Mouse (Mus musculus) midbrain, embryonic 13.5 days (tissue): ENCODE data around the gene Adgrb2. TPM values are rescaled to one million over a fixed set of nuclear protein-coding genes. Genes with fewer than 3 reads are reported as not detected.

Experiments
- ATAC-seq: fragments of 200-750 bp; cut with Nextera tagmentation; 2 replicates; pipeline ENCODE4 v1.8.0; 2017; ENCODE audit warnings: mild to moderate bottlenecking, moderate TSS enrichment, moderate library complexity
- H3K27ac ChIP-seq: fragments of 300-500 bp; sonication (generic); 2 replicates; pipeline ENCODE4 v1.5.1; 2015; ENCODE audit warnings: inconsistent platforms, mild to moderate bottlenecking, moderate library complexity
- H3K27me3 ChIP-seq: fragments of 300-500 bp; sonication (generic); 2 replicates; pipeline ENCODE4 v1.6.1; 2015; ENCODE audit warnings: mild to moderate bottlenecking, inconsistent platforms
- H3K36me3 ChIP-seq: fragments of 300-500 bp; sonication (generic); 2 replicates; pipeline ENCODE4 v1.6.1; 2015; ENCODE audit warnings: mild to moderate bottlenecking, inconsistent platforms
- H3K4me1 ChIP-seq: fragments of 300-500 bp; sonication (generic); replicated peaks from 2 replicates; pipeline ENCODE4 v1.6.1; 2015; ENCODE audit warnings: inconsistent platforms
- H3K4me2 ChIP-seq: fragments of 300-500 bp; sonication (generic); replicated peaks from 2 replicates; pipeline ENCODE4 v1.6.1; 2015; ENCODE audit warnings: moderate library complexity, mild to moderate bottlenecking, inconsistent platforms
- H3K4me3 ChIP-seq: fragments of 300-500 bp; sonication (generic); replicated peaks from 2 replicates; pipeline ENCODE4 v1.5.1; 2015; ENCODE audit warnings: mild to moderate bottlenecking, inconsistent platforms
- H3K9ac ChIP-seq: fragments of 300-500 bp; sonication (generic); replicated peaks from 2 replicates; pipeline ENCODE4 v1.6.1; 2015; ENCODE audit warnings: mild to moderate bottlenecking, inconsistent platforms
- H3K9me3 ChIP-seq: fragments of 300-500 bp; sonication (generic); 2 replicates; pipeline ENCODE4 v1.6.1; 2016; ENCODE audit warnings: mild to moderate bottlenecking, inconsistent platforms
- WGBS: fragments of 180-500 bp; shearing (Covaris S2); methylation state at CpG from one replicate; pipeline ENCODE4 v1.1.7; 2015; 5-methylcytosine and 5-hydroxymethylcytosine counted together
- polyA plus RNA-seq: library from polyadenylated mRNA; unstranded; fragments of >200 nt; fragmentation: Nextera tagmentation; extraction: Ambion mirVana; gene quantifications from 2 replicates; pipeline ENCODE4 v1.2.1, GENCODE M21; 2015

Gene Adgrb2
- 7.0 and 11.0 TPM in 2 replicates for polyA plus RNA-seq

DNA sequence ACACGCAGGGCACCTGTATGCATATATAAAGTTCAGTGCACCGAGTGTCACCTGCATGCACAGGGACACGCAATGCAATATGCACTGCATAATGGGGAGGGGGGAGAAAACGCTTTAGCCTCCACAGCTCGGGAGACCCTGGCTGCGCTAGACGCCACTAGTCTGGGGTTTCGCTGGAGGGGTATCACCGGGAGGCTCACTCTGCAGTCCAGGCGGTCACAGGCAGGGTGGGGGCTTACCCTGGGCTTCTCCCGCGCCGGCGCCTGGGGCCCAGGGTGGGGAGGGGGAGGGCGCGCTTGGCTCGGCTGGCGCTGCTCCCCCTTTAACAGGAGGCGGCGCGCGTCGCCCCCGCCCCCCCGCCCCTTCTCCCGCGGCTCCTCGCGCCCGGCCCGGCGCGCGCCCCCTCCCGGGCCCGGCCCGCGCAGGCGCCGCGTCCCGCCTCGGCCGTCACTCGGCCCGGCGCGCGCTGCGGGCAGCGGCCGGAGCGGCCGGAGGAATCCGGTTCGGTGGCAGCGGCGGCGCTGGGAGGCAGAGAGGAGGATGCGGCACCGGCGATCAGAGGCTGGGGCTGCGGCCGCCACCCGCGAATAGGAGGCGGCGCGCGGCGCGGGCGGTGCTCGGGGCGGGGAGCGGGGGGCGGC is at the start of gene Adgrb2:
TSS of gene Adgrb2 (plus strand) at position 450 of the 641 bp plus-strand sequence.
- peak within 1 kb of the TSS; percentile 89 for H3K27ac ChIP-seq
- H3K4me1 ChIP-seq = peaks cover 76% of the 10 kb centered on the region
- WGBS = under 1% methylated on average over 30 of the region's 77 CpGs
- H3K4me3 ChIP-seq = peak within 1 kb of the TSS; percentile 84
- ATAC-seq = peak; percentile 46
- H3K27me3 ChIP-seq = peaks cover 19% of the 10 kb centered on the region
- H3K9me3 ChIP-seq = no peaks in the 10 kb centered on the region
- H3K36me3 ChIP-seq = no peaks in the 10 kb centered on the region
- peak within 1 kb of the TSS; percentile 92 for H3K4me2 ChIP-seq
- peak within 1 kb of the TSS; percentile 94 for H3K9ac ChIP-seq

DNA sequence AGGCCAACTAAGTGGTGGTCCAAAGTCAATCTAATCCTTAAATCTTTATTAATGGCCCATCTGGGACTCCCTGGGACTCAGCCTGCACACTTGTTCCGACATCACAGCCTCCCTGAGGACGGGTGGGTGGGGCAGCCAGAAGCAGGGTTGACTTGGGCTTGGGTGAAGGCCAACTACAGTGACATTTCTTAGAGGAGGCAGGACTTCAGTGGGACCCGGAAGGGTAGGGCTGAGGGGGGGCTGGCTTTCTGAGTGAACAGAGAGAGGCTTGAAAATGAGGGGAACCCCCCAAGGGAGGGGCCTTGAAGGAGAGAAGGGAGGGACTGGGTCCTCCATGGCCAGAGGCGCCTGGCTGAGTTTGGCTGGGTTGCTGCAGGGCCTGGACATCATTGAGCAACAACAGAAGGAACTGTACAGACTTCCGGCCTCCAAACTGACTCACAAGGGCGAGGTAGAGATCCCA is 33.3 kb upstream of the Adgrb2 start:
- no peak for ATAC-seq
- Histone ChIP-seq H3K4me1 (no peaks in the 10 kb centered on the region), H3K4me2 (no peak overlapping the region), H3K9me3 (no peaks in the 10 kb centered on the region), H3K9ac (no peak overlapping the region), H3K27me3 (no peaks in the 10 kb centered on the region; the same call in 1 of the 2 replicates), H3K27ac (no peak overlapping the region), H3K4me3 (no peak overlapping the region), H3K36me3 (no peaks in the 10 kb centered on the region)
- WGBS = 76% methylated on average over 6 of the region's 6 CpGs

DNA sequence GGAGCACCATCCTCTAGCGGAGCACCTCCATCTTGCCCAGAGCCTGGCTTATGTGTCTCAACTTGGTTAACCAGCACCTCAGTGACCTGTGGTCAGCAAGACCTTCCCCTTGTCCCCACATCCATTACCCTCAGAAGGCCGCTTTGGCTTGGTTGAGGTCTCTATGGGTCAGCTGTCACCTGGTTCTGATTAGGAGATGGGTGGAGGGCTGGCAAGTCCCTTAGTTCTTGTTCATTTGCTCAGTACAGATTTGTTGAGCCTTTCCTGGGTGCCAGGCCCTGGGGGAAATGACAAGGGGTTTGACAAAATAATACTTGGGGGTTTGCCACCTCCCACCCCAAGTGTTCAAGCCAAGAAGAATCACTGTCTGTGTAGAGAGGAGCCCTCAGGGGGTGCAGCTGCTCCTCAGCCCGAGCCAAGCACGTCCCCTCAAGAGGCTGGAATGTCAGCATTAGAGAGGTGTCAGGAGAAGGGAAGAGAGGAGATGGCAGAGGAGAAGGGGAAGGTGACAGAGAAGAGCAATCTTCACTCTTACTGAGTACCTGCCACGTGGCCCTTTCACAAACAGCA is 32.3 kb upstream of the Adgrb2 start:
- 67% methylated on average over 5 of the region's 5 CpGs for WGBS
- ATAC-seq = no peak

DNA sequence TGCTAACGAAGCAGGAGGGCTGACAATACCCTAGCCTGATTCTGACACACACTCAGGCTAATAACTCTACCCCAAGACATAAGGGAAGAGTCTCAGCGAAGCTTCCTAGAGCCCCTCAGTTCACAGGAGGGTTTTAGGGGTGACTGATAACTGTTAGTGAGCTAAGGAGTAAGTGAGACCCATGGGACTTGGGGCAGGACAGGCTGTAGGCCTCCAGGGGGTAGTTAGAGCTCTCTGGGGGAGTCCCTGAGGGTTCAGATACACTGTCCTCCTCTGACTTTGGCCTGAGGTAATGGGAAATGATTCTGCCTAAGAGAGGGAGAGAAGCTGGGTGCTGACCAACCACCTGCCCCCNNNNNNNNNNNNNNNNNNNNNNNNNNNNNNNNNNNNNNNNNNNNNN is 30.1 kb upstream of the Adgrb2 start:
- no peak overlapping the region for H3K4me3 ChIP-seq
- H3K36me3 ChIP-seq = no peaks in the 10 kb centered on the region
- H3K27me3 ChIP-seq = no peaks in the 10 kb centered on the region; the same call in 1 of the 2 replicates
- H3K4me1 ChIP-seq = peaks cover 4% of the 10 kb centered on the region; the same call in 1 of the 2 replicates
- H3K4me2 ChIP-seq = no peak overlapping the region
- 43% methylated on average over 2 of the region's 2 CpGs for WGBS
- no peak overlapping the region for H3K27ac ChIP-seq
- no peaks in the 10 kb centered on the region for H3K9me3 ChIP-seq
- no peak for ATAC-seq
- H3K9ac ChIP-seq = no peak overlapping the region

More for the DNA sequence above, 32.3 kb upstream of the Adgrb2 start:
- no peaks in the 10 kb centered on the region for H3K36me3 ChIP-seq
- H3K27ac ChIP-seq = no peak overlapping the region
- no peak overlapping the region for H3K4me3 ChIP-seq
- no peaks in the 10 kb centered on the region for H3K4me1 ChIP-seq
- H3K4me2 ChIP-seq = no peak overlapping the region
- H3K9ac ChIP-seq = no peak overlapping the region
- no peaks in the 10 kb centered on the region for H3K9me3 ChIP-seq
- H3K27me3 ChIP-seq = no peaks in the 10 kb centered on the region; the same call in 1 of the 2 replicates

DNA sequence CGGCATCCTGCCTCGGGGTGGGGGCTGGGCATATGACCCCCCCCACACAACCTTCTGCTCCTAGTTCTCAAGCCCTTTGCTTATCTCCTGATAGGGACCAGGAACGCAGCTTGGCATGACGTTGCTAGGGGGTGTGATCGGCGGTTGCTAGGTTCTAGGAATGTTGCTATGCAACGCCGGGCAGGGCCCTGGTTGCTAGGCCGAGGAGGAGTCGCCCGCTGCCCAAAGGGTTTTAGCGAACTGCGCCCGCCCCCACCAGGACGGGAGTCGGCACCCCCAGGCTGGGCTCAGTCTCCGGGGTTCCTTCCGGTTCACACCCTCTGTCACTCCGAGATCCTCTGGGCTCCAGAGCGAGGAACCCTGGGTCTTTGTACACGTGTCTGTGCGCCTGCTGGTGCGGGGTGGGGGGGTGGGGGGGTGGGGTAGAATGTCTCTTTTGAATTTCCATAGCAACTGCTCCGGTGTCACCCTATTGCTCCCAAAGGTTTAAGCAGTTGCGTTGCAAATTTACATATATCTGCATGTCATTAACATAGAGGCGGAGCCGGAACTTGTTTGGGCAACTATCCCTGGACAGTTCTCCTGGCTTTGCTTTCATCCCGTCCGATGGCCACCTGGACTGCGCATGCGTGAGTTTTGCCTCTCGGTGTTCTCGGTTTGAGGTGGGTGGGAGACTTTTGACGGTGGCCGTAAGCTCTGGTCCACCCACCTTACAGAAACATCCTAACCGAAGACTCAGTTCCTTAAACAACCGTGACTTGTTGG is 24.3 kb upstream of the Adgrb2 start:
- Histone ChIP-seq H3K4me2 (peak overlapping the region; percentile 82), H3K9ac (peak overlapping the region; percentile 60), H3K9me3 (no peaks in the 10 kb centered on the region), H3K4me1 (peaks cover 34% of the 10 kb centered on the region), H3K4me3 (peak overlapping the region; percentile 40), H3K27ac (peak overlapping the region; percentile 77), H3K27me3 (peaks cover 13% of the 10 kb centered on the region; the same call in 1 of the 2 replicates), H3K36me3 (no peaks in the 10 kb centered on the region)
- under 1% methylated on average over 37 of the region's 37 CpGs for WGBS
- ATAC-seq = peak; percentile 87

DNA sequence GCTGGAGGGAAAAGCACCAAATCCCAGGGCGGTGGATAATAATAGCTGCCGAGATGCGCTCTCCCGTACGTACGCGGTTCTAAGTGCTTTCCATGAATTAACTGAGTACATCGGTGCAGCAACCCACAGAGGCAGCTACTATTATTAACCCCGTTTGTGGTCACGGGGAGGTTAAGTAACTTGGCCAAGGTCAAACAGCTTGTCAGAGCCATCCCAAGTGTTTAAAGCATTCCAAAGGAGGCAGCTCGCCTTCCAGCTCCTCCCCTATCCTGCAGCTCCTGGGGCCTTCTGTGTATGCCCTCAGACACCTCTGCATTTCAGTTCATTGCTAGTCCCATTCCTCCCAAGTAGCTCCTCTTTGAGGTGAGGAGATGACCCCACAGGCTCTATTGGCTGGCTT is 19.4 kb upstream of the Adgrb2 start:
- Histone ChIP-seq H3K9ac (no peak overlapping the region), H3K9me3 (no peaks in the 10 kb centered on the region), H3K27me3 (peaks cover 13% of the 10 kb centered on the region; the same call in 1 of the 2 replicates), H3K4me2 (no peak overlapping the region), H3K4me1 (peaks cover 63% of the 10 kb centered on the region), H3K36me3 (no peaks in the 10 kb centered on the region), H3K27ac (peak overlapping the region; percentile 91; the same call in 1 of the 2 replicates), H3K4me3 (no peak overlapping the region)
- no peak for ATAC-seq
- WGBS = 60% methylated on average over 11 of the region's 11 CpGs

DNA sequence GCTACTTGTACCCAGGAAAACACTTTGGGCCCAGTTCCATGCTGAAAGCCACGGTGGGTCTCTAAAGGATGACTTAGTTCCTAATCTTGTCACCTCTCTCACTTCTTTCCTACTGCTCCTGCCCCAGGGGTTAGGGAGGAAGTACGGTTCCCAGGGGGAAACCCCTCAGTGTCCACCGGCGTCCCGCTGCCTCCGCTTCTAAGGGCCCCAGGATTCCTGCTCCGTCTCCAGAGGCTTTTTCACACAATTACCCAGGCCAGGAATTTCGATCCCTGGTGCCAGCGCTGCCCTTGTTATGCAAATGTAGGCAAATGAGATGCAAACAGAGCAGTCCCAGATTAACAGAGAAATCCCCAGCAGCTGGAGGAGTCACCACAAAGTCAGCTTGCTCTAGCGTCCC is 18.5 kb upstream of the Adgrb2 start:
- H3K4me1 ChIP-seq = peaks cover 61% of the 10 kb centered on the region
- peaks cover 15% of the 10 kb centered on the region; the same call in 1 of the 2 replicates for H3K27me3 ChIP-seq
- no peaks in the 10 kb centered on the region for H3K36me3 ChIP-seq
- peak overlapping the region; percentile 91 for H3K27ac ChIP-seq
- ATAC-seq = peak; percentile 28; the same call in 1 of the 2 replicates
- no peaks in the 10 kb centered on the region for H3K9me3 ChIP-seq
- H3K4me2 ChIP-seq = peak overlapping the region; percentile 26; the same call in 1 of the 2 replicates
- no peak overlapping the region for H3K4me3 ChIP-seq
- 2% methylated on average over 10 of the region's 10 CpGs for WGBS
- no peak overlapping the region for H3K9ac ChIP-seq

DNA sequence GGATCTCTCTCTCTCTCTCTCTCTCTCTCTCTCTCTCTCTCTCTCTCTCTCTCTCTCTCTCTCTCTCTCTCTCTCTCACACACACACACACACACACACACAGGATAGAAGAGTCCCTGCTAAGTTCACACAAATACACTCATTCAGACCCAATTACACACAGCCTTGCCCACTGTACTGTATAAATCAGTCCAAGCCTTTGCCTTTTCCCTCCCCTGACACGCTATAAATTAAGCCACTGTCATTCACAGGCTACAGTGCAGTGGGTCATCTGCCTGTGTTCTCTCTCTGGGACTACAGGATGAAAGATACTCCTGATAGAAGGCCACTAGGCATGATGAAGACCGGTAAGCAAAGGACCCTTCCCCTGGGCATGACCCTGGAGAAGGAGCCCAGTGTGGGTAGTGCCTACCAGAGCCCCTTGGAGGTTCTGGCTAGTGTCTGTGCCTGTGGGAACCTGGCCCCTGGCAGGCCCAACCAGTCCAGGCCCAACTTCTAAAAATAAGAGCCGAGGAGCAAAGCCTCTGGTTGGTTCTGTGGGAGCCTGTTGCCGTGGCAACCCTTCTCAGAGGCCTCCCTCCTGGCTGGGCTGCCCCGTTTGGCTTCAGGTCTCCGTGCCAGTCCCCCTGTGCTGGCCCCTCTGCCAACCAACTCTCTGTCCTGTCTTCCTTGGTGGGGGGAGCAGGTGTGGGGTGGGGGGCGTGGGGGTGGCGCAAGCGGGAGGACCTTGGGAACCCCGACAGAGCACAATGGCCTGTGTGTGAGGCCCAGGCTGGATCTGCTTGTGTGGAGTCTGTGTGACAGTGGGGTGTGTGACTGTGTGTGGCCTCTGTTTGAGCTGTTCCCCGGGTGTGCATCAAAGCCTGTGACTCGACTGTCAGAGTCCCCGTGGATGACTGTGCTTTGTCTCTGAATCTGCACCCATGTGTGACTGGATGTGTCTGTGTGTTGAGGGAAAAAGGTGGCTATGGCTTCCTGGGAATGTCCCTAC is 17.4 kb upstream of the Adgrb2 start:
- Histone ChIP-seq H3K9me3 (no peaks in the 10 kb centered on the region), H3K9ac (peak overlapping the region; percentile 39), H3K4me1 (peaks cover 62% of the 10 kb centered on the region), H3K27me3 (0 out of 2 replicates have a peak, but pooled peaks cover 13% of the 10 kb centered on the region), H3K36me3 (no peaks in the 10 kb centered on the region), H3K27ac (peak overlapping the region; percentile 91), H3K4me2 (peak overlapping the region; percentile 27), H3K4me3 (no peak overlapping the region)
- ATAC-seq = peak; percentile 87
- 9% methylated on average over 11 of the region's 13 CpGs for WGBS

DNA sequence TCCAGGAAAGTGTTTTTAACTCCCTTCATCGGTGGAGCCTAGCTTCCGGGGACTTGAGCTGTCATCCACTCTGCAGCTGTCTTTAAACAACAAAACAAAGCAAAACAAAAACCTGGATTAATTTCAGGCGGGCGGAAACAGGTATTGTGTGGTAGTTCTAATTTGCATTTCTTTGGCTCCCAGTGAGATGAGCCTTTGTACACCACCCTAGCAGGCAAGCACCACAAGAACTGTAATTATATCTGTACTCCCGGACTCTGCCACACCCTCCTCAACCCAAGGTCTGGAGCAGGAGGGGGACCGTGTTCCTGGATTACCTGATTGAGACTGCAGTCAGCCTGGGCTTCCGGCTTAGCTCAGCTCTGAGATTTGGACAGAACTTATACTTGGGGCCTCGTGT is 14.5 kb upstream of the Adgrb2 start:
- ATAC-seq = no peak
- H3K4me3 ChIP-seq = no peak overlapping the region
- H3K4me2 ChIP-seq = no peak overlapping the region
- H3K36me3 ChIP-seq = no peaks in the 10 kb centered on the region
- no peak overlapping the region for H3K9ac ChIP-seq
- peaks cover 12% of the 10 kb centered on the region; the same call in 1 of the 2 replicates for H3K27me3 ChIP-seq
- peaks cover 64% of the 10 kb centered on the region for H3K4me1 ChIP-seq
- H3K9me3 ChIP-seq = no peaks in the 10 kb centered on the region
- no peak overlapping the region for H3K27ac ChIP-seq
- WGBS = 17% methylated on average over 8 of the region's 8 CpGs

DNA sequence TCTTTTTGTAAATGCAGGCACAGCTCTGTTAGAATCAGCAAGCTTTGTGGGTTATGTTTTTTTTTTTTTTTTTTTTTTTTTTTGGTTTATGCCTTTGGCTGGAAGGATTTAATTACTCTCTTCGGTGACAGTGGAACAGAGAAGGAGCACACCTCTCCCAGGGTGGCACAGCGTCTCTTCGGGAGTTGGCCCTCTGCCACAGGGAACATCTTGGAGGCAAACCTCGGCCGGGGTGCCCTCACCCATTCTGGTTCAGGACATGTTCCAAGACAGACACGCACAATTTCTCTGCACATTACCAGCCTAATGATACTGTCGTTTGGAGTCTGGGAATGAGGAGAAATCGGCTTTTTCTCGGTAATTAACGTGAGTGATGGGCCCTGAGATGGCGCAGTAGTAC is 13.8 kb upstream of the Adgrb2 start:
- H3K4me1 ChIP-seq = peaks cover 57% of the 10 kb centered on the region
- ATAC-seq = no peak
- no peak overlapping the region for H3K27ac ChIP-seq
- H3K4me3 ChIP-seq = no peak overlapping the region
- no peak overlapping the region for H3K4me2 ChIP-seq
- H3K9me3 ChIP-seq = no peaks in the 10 kb centered on the region
- H3K36me3 ChIP-seq = no peaks in the 10 kb centered on the region
- no peak overlapping the region for H3K9ac ChIP-seq
- H3K27me3 ChIP-seq = peaks cover 12% of the 10 kb centered on the region; the same call in 1 of the 2 replicates
- WGBS = 89% methylated on average over 11 of the region's 11 CpGs

DNA sequence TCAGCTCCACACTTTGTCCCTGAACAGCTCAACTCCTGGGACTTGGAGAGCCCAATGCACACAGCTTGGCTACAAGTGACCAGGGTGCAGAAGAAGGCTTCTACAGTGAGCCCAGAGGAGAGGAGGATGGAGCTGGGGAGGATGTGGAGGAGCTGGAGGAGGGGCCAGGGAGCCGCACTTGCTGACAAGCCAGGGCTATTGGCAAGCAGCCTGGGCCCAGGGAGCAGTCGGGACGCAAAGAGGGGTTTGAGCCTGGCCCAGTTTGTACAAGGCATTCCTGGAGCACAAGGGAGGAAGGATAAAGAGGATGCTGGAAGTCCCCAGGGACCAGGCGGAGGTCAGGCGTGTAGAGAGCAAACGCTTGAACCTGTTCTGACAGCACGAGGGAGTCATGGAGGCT is 12.7 kb upstream of the Adgrb2 start:
- Histone ChIP-seq H3K9ac (no peak overlapping the region), H3K4me2 (no peak overlapping the region), H3K27me3 (peaks cover 12% of the 10 kb centered on the region; the same call in 1 of the 2 replicates), H3K9me3 (no peaks in the 10 kb centered on the region), H3K27ac (no peak overlapping the region), H3K4me1 (peaks cover 46% of the 10 kb centered on the region), H3K4me3 (no peak overlapping the region), H3K36me3 (no peaks in the 10 kb centered on the region)
- WGBS = 41% methylated on average over 7 of the region's 7 CpGs
- ATAC-seq = no peak
